Mouse (Mus musculus) left cerebral cortex, adult 6 months (tissue): ENCODE data around the gene Ncaph. TPM values are rescaled to one million over a fixed set of nuclear protein-coding genes. Genes with fewer than 3 reads are reported as not detected.

ENCODE experiments used
- long read RNA-seq, 2 experiments: library from polyadenylated mRNA; unstranded; transcript quantifications; one replicate each; pipeline ENCODE4 v2.0.0; 2019 to 2020
- polyA plus RNA-seq: library from polyadenylated mRNA; unstranded; fragments of <200 nt; fragmentation: Nextera tagmentation; gene quantifications from 2 replicates; pipeline ENCODE4 v1.2.3, GENCODE M21; 2021

Ncaph gene
- polyA plus RNA-seq = 1.0 and 1.1 TPM in 2 replicates
- long read RNA-seq, experiment 1, partial matches to known transcripts = 4 of 6 reads
- long read RNA-seq, experiment 1, other reads (novel, unspliced or antisense) = 0 of 6 reads
- long read RNA-seq, experiment 2, partial matches to known transcripts = 1 of 1 reads
- long read RNA-seq, experiment 2, other reads (novel, unspliced or antisense) = 0 of 1 reads

GRCm38 (mm10) chr2:127133621-127134461, at the start of gene Ncaph:
TSS of gene Ncaph (minus strand) at chr2:127133954.

GRCm38 (mm10) chr2:127143158-127144063, 9.7 kb upstream of the Ncaph start, which contains the start of gene Itpripl1:
TSS of gene Itpripl1 (minus strand) at chr2:127143442.

GRCm38 (mm10) chr2:127070435-127070841, 63.3 kb downstream of the Ncaph start, which contains the start of gene Blvra:
TSS of gene Blvra (plus strand) at chr2:127070665.

Other genes starting within 250 kb of the Ncaph start
- gene Sppl2a, start 200.7 kb downstream of the Ncaph start, polyA plus RNA-seq = 6.0 and 6.6 TPM in 2 replicates
- gene Ap4e1, start 125.2 kb downstream of the Ncaph start, polyA plus RNA-seq = 0.77 and 0.83 TPM in 2 replicates
- gene Blvra, start 63.3 kb downstream of the Ncaph start, polyA plus RNA-seq = 53.0 and 66.4 TPM in 2 replicates
- 4.6 and 5.6 TPM in 2 replicates for gene Itpripl1, start 9.5 kb upstream of the Ncaph start, polyA plus RNA-seq
- gene 1810024B03Rik, start 74.3 kb upstream of the Ncaph start, polyA plus RNA-seq = 1.2 TPM in 2 replicates
- gene Snrnp200, start 74.4 kb upstream of the Ncaph start, polyA plus RNA-seq = 19.2 and 23.1 TPM in 2 replicates
- 26.4 and 45.7 TPM in 2 replicates for gene Ciao1, start 113.9 kb upstream of the Ncaph start, polyA plus RNA-seq
- 34.3 and 92.3 TPM in 2 replicates for gene Tmem127, start 114.0 kb upstream of the Ncaph start, polyA plus RNA-seq
- gene Stard7, start 136.3 kb upstream of the Ncaph start, polyA plus RNA-seq = 43.4 and 44.6 TPM in 2 replicates
- 2.4 and 2.9 TPM in 2 replicates for gene Dusp2, start 202.2 kb upstream of the Ncaph start, polyA plus RNA-seq
- not detected in 2 replicates for gene Astl, start 204.7 kb upstream of the Ncaph start, polyA plus RNA-seq
- gene Adra2b, start 229.3 kb upstream of the Ncaph start, polyA plus RNA-seq = 0.73 and 1.2 TPM in 2 replicates